Mouse (Mus musculus) MEL (cell line): ENCODE results near the gene Actbl2. TPM values are rescaled to one million over a fixed set of nuclear protein-coding genes. Genes with fewer than 3 reads are reported as not detected.

ENCODE experiments used
- DNase-seq: peaks from one replicate; pipeline ENCODE4 v3.0.0; 2011; ENCODE audit warnings: low read depth, low spot score
- H3K27ac ChIP-seq: 2 replicates; pipeline ENCODE4 v1.5.1; 2012; ENCODE audit warnings: low read depth, mild to moderate bottlenecking, control low read depth, low read length, moderate library complexity; ENCODE audit not compliant: control insufficient read depth
- H3K27me3 ChIP-seq, 2 experiments: fragments of 150-350 bp in 1 of 2; sonication (generic) in 1 of 2; 2 replicates each; pipeline ENCODE4 v1.6.1; 2012; ENCODE audit warnings: low read length in 2 of 2, mild to moderate bottlenecking in 2 of 2, improper control_type of control experiment in 1 of 2, moderate library complexity in 1 of 2; ENCODE audit not compliant: insufficient read depth in 2 of 2, control insufficient read depth in 1 of 2
- H3K36me3 ChIP-seq, 2 experiments: 2 replicates each; pipeline ENCODE4 v1.6.1; 2012 to 2014; ENCODE audit warnings: low read length in 2 of 2, improper control_type of control experiment in 1 of 2, inconsistent platforms in 1 of 2, mild to moderate bottlenecking in 1 of 2; ENCODE audit not compliant: insufficient read depth in 2 of 2, control insufficient read depth in 1 of 2
- H3K4me1 ChIP-seq, 2 experiments: fragments of 150-350 bp in 1 of 2; sonication (generic) in 1 of 2; 2 replicates each; pipeline ENCODE4 v1.6.1; 2012; ENCODE audit warnings: low read length in 2 of 2, improper control_type of control experiment in 1 of 2, mild to moderate bottlenecking in 1 of 2; ENCODE audit not compliant: insufficient read depth in 2 of 2, control insufficient read depth in 1 of 2
- H3K4me3 ChIP-seq, 2 experiments: fragments of 150-350 bp in 1 of 2; sonication (generic) in 1 of 2; 2 replicates each; pipeline ENCODE4 v1.5.1; 2012; ENCODE audit warnings: low read depth in 2 of 2, low read length in 2 of 2, mild to moderate bottlenecking in 2 of 2, moderate library complexity in 2 of 2, control low read depth in 1 of 2, improper control_type of control experiment in 1 of 2; ENCODE audit not compliant: control insufficient read depth in 1 of 2, insufficient read depth in 1 of 2
- H3K79me2 ChIP-seq: 2 replicates; pipeline ENCODE4 v1.6.1; 2012; ENCODE audit warnings: mild to moderate bottlenecking, low read length, moderate library complexity; ENCODE audit not compliant: control insufficient read depth, poor library complexity, insufficient read depth
- H3K9ac ChIP-seq: 2 replicates; pipeline ENCODE4 v1.6.1; 2012; ENCODE audit warnings: low read depth, mild to moderate bottlenecking, control low read depth, low read length, moderate library complexity; ENCODE audit not compliant: control insufficient read depth, poor library complexity, severe bottlenecking
- H3K9me3 ChIP-seq: fragments of 150-350 bp; sonication (generic); replicated peaks from 2 replicates; pipeline ENCODE4 v1.6.1; 2012; ENCODE audit warnings: mild to moderate bottlenecking, low read length, improper control_type of control experiment, moderate library complexity; ENCODE audit not compliant: insufficient read depth
- BHLHE40 ChIP-seq: IDR thresholded peaks from 2 replicates; pipeline ENCODE4 v1.6.1; 2012; ENCODE audit warnings: low read depth, mild to moderate bottlenecking, inconsistent platforms, low read length, improper control_type of control experiment, borderline replicate concordance
- E2F4 ChIP-seq: IDR thresholded peaks from 2 replicates; pipeline ENCODE4 v1.6.1; 2011; ENCODE audit warnings: low read depth, low read length, improper control_type of control experiment, borderline replicate concordance
- ELF1 ChIP-seq: IDR thresholded peaks from 2 replicates; pipeline ENCODE4 v1.6.1; 2014; ENCODE audit warnings: low read depth, mild to moderate bottlenecking, inconsistent platforms, low read length, improper control_type of control experiment, moderate library complexity
- EP300 ChIP-seq, 2 experiments: IDR thresholded peaks; 2 replicates each; pipeline ENCODE4 v1.6.1; 2011; ENCODE audit warnings: improper control_type of control experiment in 2 of 2, low read length in 2 of 2, low read depth in 1 of 2, mild to moderate bottlenecking in 1 of 2
- GABPA ChIP-seq: IDR thresholded peaks from 2 replicates; pipeline ENCODE4 v1.6.1; 2012; ENCODE audit warnings: low read depth, mild to moderate bottlenecking, inconsistent platforms, low read length, improper control_type of control experiment, moderate library complexity
- GATA1 ChIP-seq: IDR thresholded peaks from 2 replicates; pipeline ENCODE4 v1.6.1; 2011; ENCODE audit warnings: low read depth, low read length, improper control_type of control experiment
- HCFC1 ChIP-seq: IDR thresholded peaks from 2 replicates; pipeline ENCODE4 v1.6.1; 2012; ENCODE audit warnings: low read depth, mild to moderate bottlenecking, inconsistent platforms, low read length, improper control_type of control experiment, moderate library complexity
- JUND ChIP-seq: IDR thresholded peaks from 2 replicates; pipeline ENCODE4 v1.6.1; 2011; ENCODE audit warnings: low read depth, mild to moderate bottlenecking, improper control_type of control experiment, low read length
- KAT2A ChIP-seq: conservative IDR thresholded peaks from 2 replicates; pipeline ENCODE4 v1.6.1; 2012; ENCODE audit warnings: low read depth, low read length, improper control_type of control experiment, inconsistent platforms
- MAX ChIP-seq: IDR thresholded peaks from 2 replicates; pipeline ENCODE4 v1.6.1; 2011; ENCODE audit warnings: low read length, improper control_type of control experiment
- MEF2A ChIP-seq: IDR thresholded peaks from 2 replicates; pipeline ENCODE4 v1.6.1; 2014; ENCODE audit warnings: low read depth, mild to moderate bottlenecking, inconsistent platforms, low read length, improper control_type of control experiment; ENCODE audit not compliant: poor library complexity, insufficient replicate concordance, severe bottlenecking; ENCODE audit errors: extremely low read depth
- MYB ChIP-seq: IDR thresholded peaks from 2 replicates; pipeline ENCODE4 v1.6.1; 2011; ENCODE audit warnings: mild to moderate bottlenecking, low read depth, low read length, improper control_type of control experiment
- NRF1 ChIP-seq: IDR thresholded peaks from 2 replicates; pipeline ENCODE4 v1.6.1; 2014; ENCODE audit warnings: low read depth, mild to moderate bottlenecking, inconsistent platforms, low read length, improper control_type of control experiment, moderate library complexity; ENCODE audit not compliant: poor library complexity, insufficient read depth, severe bottlenecking
- POLR2AphosphoS2 ChIP-seq: IDR thresholded peaks from 2 replicates; pipeline ENCODE4 v1.6.1; 2011; ENCODE audit warnings: low read length, improper control_type of control experiment
- POLR2AphosphoS5 ChIP-seq: IDR thresholded peaks from 2 replicates; pipeline ENCODE4 v1.6.1; 2012; ENCODE audit warnings: low read depth, borderline replicate concordance, mild to moderate bottlenecking, inconsistent platforms, low read length, moderate library complexity, mixed read lengths
- RAD21 ChIP-seq: IDR thresholded peaks from 2 replicates; pipeline ENCODE4 v1.6.1; 2011; ENCODE audit warnings: mild to moderate bottlenecking, low read depth, low read length, improper control_type of control experiment
- SMC3 ChIP-seq: IDR thresholded peaks from 2 replicates; pipeline ENCODE4 v1.6.1; 2011; ENCODE audit warnings: low read depth, low read length, improper control_type of control experiment
- TAL1 ChIP-seq: IDR thresholded peaks from 2 replicates; pipeline ENCODE4 v1.6.1; 2012; ENCODE audit warnings: mild to moderate bottlenecking, inconsistent platforms, low read length, moderate library complexity, mixed read lengths
- TCF12 ChIP-seq: IDR thresholded peaks from 2 replicates; pipeline ENCODE4 v1.6.1; 2014; ENCODE audit warnings: low read depth, mild to moderate bottlenecking, inconsistent platforms, low read length, improper control_type of control experiment, moderate library complexity
- UBTF ChIP-seq: IDR thresholded peaks from 2 replicates; pipeline ENCODE4 v1.6.1; 2012; ENCODE audit warnings: low read depth, mild to moderate bottlenecking, inconsistent platforms, low read length, improper control_type of control experiment, moderate library complexity, borderline replicate concordance; ENCODE audit not compliant: insufficient read depth
- USF1 ChIP-seq: IDR thresholded peaks from 2 replicates; pipeline ENCODE4 v1.6.1; 2014; ENCODE audit warnings: low read depth, mild to moderate bottlenecking, inconsistent platforms, low read length, improper control_type of control experiment, moderate library complexity
- polyA plus RNA-seq, 2 experiments: library from polyadenylated mRNA; stranded (reverse) in 1 of 2; unstranded in 1 of 2; fragments of >175 nt in 1 of 2; fragments of >200 nt in 1 of 2; gene quantifications; 2 replicates each; pipeline versions ENCODE4 v1.2.1 to v1.2.4; 2012; ENCODE audit warnings: low replicate concordance in 2 of 2, low read depth in 1 of 2; ENCODE audit not compliant: insufficient read length in 2 of 2, insufficient read depth in 1 of 2, missing spikeins in 1 of 2
- total RNA-seq: library from RNA; depleted of rRNA; stranded (reverse); fragments of 300-350 nt; gene quantifications from 2 replicates; pipeline ENCODE4 v1.2.3, GENCODE M21; 2012

Actbl2 gene
- total and polyA plus RNA-seq, 3 experiments: not detected

DNA sequence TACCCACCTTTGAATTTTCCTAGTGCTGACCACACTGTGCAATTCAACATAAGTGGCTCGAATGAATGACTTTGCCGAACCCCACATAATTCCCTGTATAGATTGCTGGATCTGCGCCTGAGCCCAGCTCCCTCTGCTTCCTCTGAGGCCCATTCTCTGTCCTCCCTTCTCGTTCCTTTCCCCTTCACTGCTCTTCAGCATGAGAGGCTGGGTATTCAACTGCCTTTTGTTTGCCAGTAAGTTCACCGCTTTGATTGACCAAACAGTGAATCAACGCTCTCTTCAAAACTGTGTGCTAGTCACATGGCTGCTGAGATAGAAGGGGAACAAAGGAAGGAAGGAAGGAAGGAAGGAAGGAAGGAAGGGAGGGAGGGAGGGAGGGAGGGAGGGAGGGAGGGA is 4.3 kb downstream of the Actbl2 start:
- Histone ChIP-seq H3K27ac (no peak overlapping the region), H3K79me2 (no peaks in the 10 kb centered on the region), H3K4me3 (no peak overlapping the region), H3K9me3 (no peaks in the 10 kb centered on the region), H3K4me1 (no peaks in the 10 kb centered on the region), H3K36me3 (no peaks in the 10 kb centered on the region), H3K9ac (no peak overlapping the region), H3K27me3 (no peaks in the 10 kb centered on the region)
- no peak for TF ChIP-seq UBTF
- DNase-seq: no peak

DNA sequence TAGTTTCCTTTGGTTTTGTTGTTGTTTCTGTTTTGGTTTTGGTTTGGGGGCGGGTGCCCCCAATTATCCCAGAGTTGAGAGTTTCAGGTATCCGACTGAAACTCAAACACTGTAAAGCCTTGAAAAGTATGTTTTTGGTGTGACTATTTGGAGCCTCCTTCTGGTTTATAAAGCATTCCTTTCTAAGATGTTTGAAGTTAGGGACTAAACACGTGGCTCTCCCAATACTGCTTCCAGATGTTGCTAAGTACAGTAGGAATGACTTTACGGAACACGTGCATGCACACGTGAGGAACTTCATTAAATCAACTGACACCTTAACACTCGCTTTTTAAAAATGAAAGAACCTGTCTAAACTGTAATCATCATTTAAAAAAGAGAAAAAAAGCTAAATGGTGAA is 4.9 kb downstream of the Actbl2 start:
- no peaks in the 10 kb centered on the region for H3K9me3 ChIP-seq
- H3K27ac ChIP-seq: no peak overlapping the region
- no peaks in the 10 kb centered on the region for H3K36me3 ChIP-seq
- no peaks in the 10 kb centered on the region for H3K27me3 ChIP-seq
- no peak overlapping the region for H3K4me3 ChIP-seq
- H3K9ac ChIP-seq: no peak overlapping the region
- TF ChIP-seq GABPA (no peak), TCF12 (no peak), MYB (no peak), E2F4 (no peak), MEF2A (no peak), KAT2A (no peak), ELF1 (no peak)
- DNase-seq: no peak
- no peaks in the 10 kb centered on the region for H3K4me1 ChIP-seq
- H3K79me2 ChIP-seq: no peaks in the 10 kb centered on the region

DNA sequence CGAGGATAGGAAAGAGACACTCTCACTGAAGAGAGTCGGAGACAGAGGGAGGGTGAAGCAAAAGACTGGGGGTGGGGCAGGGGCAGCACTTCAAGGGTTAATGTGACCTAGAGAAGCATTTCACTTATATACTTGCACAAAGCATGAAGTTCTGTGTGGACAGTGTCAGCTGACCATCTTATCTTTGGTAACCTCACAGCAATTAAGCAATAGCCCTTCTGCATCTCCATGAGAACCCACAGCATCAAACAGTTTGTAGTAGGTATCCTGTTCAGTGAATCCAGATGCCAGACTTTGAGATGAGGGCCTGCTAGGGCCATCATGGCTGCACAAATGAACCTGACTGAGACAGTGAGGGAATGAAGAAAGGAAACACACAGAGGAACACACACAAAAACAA is 8.4 kb downstream of the Actbl2 start:
- Histone ChIP-seq H3K79me2 (no peaks in the 10 kb centered on the region), H3K4me3 (no peak overlapping the region), H3K4me1 (no peaks in the 10 kb centered on the region)
- TF ChIP-seq HCFC1 (no peak), USF1 (no peak), SMC3 (no peak), MEF2A (no peak), POLR2AphosphoS5 (no peak), GATA1 (no peak), UBTF (no peak), NRF1 (no peak), BHLHE40 (no peak), EP300 (IDR thresholded peaks at IDR 0.05; ENCODE audit: low read depth in 1 of 2, low read length in 2 of 2) (no peak), RAD21 (no peak), TAL1 (no peak), MAX (no peak), POLR2AphosphoS2 (no peak), JUND (no peak)
- TF ChIP-seq, all 39 proteins: peak for 0
- no peak overlapping the region for H3K27ac ChIP-seq
- H3K9me3 ChIP-seq: no peaks in the 10 kb centered on the region
- H3K27me3 ChIP-seq: no peaks in the 10 kb centered on the region
- H3K36me3 ChIP-seq: no peaks in the 10 kb centered on the region
- no peak overlapping the region for H3K9ac ChIP-seq
- DNase-seq: no peak
